Mouse (Mus musculus) right cerebral cortex, postnatal 36 days (tissue): ENCODE measurements around the gene Ahnak.
"Not testable (repeated sequence)": the region's sequence is repeated elsewhere in the genome, so short reads cannot be mapped to it uniquely, and the experiment has no call there.

Source experiments
- DNase-seq, 2 experiments: peaks; one replicate each; pipeline ENCODE4 v3.0.0; 2022; ENCODE audit warnings: low spot score in 2 of 2, mixed read lengths in 1 of 2

The Ahnak gene

DNA sequence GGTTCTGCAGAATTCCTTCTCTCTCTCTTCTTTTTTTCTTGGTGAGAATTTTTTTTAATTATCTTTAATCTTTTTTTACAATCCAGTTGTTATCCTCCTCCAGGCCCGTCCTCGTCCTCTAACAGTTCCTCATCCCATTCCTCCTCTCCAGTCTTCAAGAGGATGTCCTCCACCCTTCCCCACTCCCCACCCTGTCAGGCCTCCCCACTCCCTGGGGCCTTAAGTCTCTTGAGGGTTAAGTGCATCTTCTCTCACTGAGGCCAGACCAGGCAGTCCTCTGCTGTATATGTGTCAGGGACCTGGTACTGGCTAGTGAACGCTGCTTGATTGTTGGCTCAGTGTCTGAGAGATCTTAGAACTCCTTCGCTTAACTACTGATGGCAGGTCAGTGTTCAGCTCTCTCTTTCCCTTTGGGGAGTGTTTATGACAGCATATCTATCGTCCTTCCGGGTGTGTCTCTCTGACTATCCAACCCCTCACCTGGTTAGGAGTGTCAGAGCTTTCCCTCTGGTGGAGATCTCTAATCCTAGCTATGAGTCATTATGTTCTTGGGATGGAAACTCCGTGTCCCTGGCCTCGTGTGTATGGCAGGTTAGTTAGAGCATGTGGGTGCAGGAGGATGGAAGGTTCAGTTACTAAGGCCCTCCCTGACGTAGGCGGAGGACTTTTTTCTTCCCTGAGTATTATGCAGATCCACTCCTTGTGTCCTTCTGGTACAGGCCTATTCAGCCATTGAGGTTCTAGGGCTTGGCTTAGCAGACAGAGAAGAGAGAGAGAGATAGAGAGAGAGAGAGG lies 5.9 kb downstream of the Ahnak start:
- DNase-seq = no peak

DNA sequence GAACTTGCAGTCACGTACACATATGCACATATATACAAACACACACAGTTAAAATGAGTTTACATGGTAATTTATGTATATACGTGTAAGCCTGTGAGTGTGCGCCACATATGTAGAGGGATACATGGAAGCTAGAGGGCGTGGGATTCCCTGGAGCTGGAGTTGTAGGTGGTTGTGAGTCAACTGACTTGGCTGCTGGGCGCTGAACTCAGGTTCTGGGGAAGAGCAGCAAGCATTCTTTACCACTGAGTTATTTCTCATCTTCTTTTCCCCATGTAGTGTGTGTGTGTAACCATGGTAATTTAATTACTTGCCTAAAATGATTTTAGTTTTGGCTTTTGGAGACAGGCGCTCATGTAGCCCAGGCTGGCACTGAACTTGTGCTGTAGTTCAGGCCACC lies 7.5 kb downstream of the Ahnak start:
- no peak for DNase-seq

DNA sequence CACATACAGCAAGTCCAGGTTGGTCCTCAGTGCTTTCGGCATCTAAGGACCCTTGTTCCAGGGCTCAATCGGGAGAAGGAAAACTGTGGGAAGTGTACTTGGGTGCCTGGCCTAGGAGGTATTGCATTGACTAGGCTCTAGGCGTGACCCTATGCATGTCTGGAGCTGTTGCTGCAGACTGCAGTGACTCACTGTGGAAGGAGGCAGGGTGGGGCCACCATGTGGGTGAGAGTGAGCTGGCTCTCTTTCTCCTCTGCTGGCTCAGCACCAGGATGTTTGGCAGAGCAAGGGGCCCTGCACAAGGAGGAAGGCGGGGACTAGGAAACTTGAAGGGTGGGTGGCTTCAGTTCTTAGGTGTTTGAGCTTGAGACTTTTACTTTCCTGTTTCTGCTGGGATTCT lies 8.5 kb downstream of the Ahnak start:
- DNase-seq = peak; percentile 68 to 74

DNA sequence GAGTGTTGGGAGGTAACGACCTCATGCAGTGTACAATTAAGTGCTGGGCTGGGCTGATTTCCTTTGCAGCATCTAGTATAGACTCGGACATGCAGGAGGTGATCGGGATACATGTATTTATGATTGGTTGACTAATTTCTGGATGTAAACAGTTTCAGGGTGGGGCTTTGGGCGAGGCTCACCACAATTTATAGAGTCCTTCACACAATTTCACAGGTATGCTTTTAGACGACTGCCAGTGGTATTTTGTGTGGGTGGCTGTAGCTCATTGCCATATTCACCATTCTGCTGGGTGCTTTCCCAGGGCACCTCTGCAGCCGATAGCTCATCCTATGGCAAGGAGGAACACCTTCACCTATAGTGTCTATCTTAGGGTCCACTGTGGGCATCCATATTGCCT lies 9.5 kb downstream of the Ahnak start:
- no peak for DNase-seq

DNA sequence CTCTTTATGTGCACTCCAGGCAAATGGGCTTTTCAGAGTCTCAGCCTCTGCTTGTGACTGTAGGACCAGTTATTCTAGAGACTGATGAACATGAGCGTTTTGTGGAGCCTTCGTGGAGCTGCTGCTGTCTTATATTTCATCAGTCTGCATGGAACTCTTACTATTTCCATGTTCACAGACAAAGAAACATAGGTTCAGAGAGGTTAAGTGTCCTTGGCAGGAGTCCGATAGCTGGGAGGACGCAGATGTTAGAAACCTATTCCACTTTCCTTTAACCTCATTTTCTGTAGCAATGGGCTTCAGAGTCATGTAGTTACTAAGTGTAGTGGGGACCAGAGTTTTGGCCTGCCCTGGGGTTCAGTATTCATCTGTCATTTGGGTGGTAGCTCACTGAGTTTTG lies 10.1 kb downstream of the Ahnak start:
- no peak for DNase-seq

DNA sequence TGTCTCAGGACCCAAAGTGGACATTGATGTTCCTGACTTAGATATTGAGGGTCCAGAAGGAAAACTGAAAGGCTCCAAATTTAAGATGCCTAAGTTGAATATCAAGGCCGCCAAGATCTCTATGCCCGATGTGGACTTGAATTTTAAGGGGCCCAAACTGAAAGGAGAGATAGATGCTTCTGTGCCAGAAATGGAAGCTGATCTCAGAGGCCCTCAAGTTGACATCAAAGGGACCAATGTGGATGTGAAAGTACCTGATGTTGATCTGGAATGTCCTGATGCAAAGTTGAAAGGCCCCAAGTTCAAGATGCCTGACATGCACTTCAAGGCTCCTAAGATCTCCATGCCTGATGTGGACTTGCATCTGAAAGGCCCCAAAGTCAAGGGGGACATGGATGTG lies 17.8 kb downstream of the Ahnak start:
- not testable (repeated sequence) for DNase-seq

DNA sequence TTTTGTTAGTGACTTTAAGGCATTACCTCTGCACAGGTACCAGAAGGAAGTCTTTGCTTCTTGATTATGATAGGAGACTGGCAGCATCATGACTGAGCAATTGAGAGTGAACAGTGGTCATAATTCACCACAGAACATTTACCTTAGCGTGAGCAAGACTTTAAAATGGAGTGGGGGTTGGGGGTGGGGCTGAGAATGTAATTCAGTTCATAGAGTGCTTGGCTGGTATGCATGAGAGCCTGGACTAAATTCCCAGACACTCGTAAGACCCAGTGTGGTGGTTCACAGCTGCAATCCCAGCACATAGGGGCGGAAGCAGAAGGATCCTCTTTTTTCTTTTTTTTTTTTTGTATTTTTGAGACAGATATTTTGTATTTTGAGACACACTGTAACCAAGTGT lies 30.2 kb downstream of the Ahnak start:
- DNase-seq = no peak

DNA sequence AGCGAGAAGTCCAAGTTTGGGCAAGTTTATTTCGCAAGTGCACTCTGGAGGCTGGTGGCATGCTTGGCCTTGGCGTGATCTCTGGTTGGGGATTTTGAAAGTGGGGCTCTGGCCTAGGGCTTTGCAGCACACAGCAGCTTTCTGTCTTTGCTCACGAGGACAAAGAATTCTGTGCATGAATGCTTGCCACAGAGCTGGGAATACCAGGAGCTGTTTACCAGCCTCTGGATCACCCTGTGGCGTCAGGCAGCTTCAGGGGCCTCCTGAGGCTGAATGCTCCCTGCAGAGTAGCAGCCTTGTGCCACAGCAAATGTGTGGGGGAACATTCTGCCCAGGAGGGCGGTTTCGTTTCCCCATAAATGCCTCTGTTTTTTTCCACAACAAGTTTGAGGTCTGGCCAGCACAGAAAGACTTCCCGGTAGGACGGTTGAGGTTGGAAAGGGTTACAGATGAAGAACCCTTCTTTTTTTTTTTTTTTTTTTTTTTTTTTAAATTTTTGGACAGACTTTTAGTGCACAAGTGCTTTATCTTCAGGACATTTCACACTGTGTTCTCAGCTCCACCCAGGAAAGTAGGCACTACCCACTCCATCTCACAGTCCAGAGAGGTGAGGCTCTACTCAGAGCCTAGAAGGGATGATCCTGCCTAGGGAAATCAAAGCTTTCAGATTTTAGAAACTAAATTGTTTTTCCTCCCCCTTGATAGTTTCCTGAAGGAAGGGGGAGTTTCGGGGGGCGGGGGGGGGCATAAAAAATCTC lies 34.1 kb downstream of the Ahnak start:
- peak; percentile 2 to 18 for DNase-seq

DNA sequence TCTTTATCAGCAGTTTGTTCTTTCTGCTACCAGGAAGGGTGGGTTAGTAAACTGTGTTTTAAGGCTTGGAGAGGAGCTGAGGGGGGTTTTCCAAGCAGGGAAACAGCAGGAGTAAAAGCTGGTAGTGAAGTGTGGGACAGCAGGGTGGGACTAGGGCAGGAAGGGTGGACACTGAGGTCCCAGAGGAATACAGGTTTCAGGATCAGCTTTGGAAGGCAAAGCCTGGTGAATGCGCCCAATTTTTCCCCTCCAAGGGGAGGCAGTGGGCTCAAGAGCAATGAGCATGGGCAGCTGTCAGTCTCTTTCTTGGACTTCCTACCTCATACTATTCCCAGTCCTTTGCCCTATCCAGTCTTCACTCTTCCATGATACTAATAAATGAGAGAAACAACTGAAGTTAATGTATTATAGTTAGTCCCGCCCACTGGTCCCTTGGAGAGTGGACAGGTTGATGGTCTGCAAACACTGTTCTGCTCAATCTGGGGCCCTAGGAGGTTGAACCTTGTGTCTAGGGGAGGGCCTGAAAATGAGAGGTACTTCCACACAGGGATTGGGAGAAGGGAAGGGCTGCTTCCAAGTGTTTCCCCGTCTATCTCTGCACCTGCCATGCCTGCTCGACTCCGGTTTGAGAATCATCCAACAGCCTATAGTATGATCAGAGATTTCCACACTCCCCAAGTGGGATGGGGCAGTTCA lies 36.6 kb downstream of the Ahnak start:
- DNase-seq = no peak

DNA sequence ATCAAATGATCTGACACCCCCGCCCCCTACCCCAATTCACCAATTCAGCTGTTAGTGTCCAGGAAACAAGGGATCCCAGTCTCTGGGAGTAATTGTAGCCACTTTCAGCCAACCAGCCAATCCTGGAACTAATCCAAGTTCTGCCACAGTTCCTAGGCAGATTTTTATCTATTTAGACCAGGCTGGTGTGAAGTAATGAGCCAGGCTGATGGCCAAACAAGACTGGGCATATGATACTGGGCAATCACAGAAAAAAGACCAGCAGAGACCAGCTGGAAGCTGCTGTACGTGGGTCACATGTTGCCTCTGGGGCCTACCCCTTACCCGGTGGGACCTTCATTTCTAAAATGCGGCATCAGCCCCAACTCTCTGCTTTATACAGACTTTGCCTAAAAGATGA lies 37.5 kb downstream of the Ahnak start:
- DNase-seq = no peak

DNA sequence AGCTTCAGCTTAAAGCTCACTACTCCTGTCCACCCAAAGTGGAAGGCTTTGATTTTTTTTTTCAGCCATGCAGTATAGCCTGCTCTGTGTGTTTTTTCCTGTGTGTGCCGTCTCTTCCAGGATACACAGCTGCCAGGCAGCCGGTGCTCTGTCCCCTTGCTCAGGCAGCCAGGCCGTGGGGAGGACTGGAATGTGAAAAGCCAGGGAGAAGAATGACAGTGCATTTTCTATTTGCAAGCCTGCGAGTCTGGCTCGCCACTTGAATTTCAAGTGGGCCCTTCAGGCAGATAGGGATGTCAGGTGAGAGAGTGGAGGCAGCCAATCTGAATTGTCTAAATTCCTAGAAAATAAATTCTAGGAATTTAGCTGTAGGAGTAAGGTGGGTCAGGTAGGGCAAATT lies 38.7 kb downstream of the Ahnak start:
- no peak for DNase-seq

DNA sequence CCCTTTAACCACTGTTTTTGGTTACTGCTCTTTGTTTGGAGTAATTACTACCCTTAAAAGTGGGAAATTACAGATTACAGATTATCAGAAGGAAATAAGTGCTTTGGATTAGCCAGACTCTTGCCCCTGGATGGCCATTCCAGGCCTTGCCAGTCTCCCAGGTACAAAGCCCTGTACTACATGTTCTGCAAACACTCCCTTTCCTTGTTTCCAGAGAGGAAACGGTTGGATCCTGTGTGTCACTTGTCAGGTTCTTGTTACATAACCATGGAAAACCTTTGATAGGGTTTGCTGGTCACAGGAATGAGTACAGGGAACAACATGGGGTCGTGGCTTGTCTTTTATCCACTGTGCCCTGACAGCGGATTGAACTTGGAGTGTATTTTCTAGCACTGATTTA lies 39.3 kb downstream of the Ahnak start:
- no peak for DNase-seq

DNA sequence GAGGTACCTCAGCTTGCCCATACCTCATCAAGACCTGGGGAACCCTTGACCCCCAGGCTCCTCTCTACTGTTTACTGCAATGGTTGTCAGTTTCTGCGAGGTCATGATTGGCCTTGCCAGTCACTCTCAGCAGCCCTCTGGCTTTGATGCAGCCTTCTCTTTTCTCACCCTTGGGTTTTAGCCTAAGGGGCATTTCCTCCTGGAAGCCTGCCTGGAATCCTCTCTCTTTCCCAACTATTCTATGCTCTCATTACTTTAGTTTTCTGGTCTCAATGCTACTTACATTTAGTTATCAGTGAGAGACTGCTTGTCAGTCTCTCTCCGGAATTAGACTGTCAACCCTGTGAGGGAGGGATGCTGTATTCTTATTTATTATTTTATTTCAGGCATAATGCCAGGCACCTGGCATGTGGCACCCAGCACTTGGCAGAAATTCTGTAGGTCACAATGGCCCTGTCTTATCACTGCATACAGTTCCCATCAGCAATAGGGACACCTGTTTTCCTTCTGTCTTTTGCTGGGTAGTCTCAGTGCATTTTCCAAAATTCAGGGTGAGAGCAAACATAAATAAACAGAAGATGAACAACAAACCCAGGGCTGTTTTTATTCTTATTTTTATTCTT lies 40.7 kb downstream of the Ahnak start:
- DNase-seq = no peak

DNA sequence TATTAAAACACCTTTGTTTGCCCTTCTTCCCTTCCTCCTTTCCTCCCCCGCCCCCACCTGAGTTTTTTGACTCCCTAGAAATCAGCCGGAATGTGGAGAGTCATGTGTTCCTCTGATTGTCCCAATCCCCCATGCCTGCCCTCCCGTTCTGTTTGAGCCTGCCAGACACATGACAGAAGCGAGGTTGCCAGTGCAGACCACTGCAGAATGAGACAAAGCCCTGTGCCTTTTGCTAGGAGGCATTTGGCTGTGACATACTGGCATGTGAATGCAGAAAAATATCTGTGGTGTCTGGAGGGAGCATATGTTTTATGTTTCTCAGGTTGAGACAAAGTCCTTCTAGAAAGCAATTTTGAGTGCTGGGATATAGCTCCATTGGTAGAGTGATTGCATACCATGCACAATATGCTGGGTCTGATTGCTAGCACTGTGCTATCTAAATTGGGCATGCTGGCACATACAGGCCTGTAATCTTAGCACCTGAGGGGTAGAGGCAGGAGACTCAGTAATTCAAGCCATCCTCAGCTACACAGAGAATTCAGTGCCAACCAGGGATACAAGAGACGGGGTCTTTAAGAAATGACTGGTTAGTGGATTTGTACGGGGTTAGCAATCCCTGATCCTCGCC lies 43.5 kb downstream of the Ahnak start:
- DNase-seq = no peak

DNA sequence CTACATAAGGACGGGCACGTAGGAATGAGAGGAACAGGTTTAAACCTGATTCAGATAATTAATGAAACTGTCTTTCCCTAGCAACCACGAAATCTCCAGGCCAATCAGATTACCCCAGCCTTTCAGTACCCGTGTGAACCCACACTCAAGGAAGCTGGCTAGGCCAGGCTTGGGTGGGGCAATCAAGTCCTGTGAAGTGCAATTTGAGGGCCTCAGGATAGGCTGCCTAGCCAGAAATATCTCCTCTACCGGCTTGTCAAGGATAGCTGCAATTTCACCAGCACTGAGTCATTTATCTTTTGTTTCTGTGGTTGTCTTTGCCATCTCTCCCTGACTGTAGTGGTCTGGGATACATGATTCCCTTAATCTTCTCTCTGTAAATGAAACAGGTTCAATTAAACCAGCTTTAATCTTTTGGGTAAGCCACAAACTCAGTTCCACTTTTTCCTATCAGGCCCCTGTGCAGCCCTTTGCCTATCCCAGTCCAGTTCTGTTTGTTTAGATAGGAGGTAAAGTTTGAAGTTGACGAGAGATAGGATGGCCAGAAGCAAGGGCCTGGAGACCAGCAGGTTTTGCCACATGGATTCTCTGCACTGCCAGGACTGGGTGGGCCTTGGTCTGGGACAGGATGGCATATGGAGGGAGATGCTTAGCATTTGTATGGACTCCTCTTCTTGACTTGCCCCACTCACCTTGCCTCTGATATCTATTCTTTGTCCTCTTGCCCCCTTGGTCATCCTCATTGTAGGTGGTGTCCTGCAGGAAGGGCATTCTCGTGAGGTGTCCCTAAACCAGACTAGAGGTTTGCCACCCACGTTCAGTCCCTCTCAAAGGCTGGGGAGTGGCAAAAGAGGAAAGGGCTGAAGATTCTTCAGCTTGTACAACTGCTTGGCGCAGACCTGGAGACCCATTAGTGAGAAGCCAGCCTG lies 44.6 kb downstream of the Ahnak start:
- no peak for DNase-seq

DNA sequence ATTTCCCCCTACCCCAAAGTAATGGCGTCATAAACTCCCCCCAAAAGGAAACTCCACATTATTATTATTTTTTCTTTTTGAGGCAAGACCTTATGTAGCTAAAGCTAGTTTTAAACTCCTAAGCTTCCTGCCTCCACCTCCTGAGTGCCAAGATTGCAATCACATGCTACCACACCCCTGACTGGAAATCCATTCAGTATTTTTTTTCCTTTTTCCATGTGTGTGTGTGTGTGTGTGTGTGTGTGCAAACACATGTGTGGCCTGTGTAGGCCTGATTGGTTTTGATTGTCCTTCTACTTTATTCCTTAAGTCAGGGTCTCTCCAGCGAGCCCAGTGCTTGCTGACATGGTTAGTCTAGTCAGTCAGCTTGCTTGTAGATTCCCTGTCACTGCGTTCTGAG lies 45.4 kb downstream of the Ahnak start:
- DNase-seq = no peak

DNA sequence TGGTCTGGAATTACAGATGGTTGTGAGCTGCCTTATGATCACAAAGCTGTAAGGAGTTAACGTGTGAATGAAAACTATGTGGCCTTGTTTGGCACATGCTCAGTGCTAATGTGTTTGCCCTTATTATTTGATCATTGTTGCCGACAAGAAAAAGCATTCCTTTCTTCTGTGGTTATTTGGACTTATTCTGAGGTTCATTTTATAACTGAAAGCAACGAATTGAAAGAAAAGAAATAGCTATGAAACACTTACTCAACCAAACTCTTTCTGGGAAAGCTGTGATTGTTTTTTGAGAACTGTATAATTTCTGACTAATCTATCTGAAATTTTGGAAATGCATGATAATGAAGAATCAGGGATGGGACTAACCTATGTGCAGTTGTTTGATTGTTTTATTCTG lies 46.0 kb downstream of the Ahnak start:
- DNase-seq = no peak

DNA sequence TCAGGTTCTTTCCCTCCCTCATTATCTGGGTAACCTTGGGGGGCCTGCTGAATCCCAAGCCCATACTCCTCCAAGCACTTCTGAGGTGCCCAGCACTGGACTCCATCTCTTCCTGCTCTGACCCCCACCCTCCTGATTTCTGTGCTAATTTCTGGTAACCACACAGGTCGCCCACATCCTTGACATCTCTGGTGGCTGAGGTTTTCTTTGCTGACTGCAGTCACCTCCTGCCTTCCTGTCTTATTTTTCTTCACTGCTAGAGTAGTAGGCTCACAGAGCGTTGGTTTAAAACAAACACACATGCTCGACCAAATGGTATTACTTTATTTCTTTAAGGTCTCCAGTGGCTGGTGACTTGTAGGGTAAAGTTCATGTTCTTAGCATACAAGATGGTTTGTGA lies 49.1 kb downstream of the Ahnak start:
- no peak for DNase-seq

DNA sequence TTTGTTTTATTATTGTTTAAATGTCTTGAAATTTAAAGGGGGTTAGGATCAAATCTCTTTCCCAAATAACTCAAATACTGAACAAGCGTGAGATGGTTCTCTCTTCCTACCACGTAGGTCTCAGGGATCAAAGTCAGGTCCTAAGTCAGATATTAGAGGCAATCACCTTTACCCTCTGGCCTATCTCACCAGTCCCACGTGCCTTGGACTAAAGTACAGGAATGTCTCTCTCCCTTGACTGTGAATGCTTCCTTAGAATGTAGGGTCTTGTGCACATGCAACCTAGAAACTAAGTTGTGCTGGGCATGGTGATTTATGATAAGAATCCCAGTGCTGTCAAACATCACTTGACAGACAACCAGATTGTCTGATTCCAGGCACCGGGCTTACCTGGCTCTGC lies 50.2 kb downstream of the Ahnak start:
- DNase-seq = no peak

DNA sequence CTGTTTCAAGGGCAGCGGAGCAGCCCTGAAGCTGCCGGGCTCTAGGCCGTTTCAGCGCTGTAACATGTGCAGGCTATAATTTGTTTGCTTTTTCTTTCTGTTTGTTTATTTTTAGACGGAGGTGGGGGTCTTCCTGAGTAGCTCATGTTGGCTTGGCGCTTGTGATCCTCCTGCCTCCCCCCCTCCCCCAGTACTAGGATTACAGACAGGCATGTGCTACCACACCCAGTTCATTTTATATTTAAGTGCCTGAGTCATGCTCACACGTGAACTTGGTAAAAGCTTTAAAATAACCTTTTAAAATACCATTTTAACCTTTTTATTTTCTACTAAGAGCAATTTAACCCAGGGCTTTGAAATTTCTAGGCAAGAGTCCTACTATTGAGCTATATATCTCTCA lies 50.8 kb downstream of the Ahnak start:
- no peak for DNase-seq

DNA sequence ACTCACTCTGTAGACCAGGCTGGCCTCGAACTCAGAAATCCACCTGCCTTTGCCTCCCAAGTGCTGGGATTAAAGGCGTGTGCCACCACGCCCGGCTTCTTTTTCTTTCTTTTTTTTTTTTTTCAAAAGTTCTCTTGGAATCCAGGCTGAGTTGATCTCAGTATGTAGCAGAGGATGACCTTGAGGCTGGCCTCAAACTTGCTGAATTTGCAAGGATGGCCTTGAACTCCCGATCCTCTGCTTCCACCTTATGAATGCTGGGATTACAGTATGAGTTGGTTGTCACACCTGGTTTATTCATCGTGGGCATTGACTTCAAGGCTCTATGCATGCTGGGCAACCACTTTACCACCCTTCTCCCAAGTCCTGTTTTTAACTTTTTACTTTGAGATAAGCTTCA lies 51.6 kb downstream of the Ahnak start:
- no peak for DNase-seq
